Mouse (Mus musculus) small intestine, adult 2 months (tissue): ENCODE results near the gene Limch1. TPM values are rescaled to one million over a fixed set of nuclear protein-coding genes. Genes with fewer than 3 reads are reported as not detected.

Experiments used
- H3K27ac ChIP-seq: fragments of 200-500 bp; 2 replicates; pipeline ENCODE4 v1.5.1; 2012; ENCODE audit warnings: low read depth, low read length, control low read depth, inconsistent platforms; ENCODE audit not compliant: insufficient read depth
- H3K27me3 ChIP-seq: fragments of 200-500 bp; 2 replicates; pipeline ENCODE4 v1.6.1; 2012; ENCODE audit warnings: mild to moderate bottlenecking, moderate library complexity, low read length, inconsistent platforms; ENCODE audit not compliant: control insufficient read depth, insufficient read depth
- H3K36me3 ChIP-seq: fragments of 200-500 bp; 2 replicates; pipeline ENCODE4 v1.6.1; 2012; ENCODE audit warnings: mild to moderate bottlenecking, low read length, control low read depth, inconsistent platforms; ENCODE audit not compliant: control insufficient read depth, insufficient read depth
- H3K4me1 ChIP-seq: fragments of 200-500 bp; 2 replicates; pipeline ENCODE4 v1.6.1; 2012; ENCODE audit warnings: low read length, inconsistent platforms, mixed read lengths; ENCODE audit not compliant: control insufficient read depth, insufficient read depth, insufficient read length
- H3K4me3 ChIP-seq: fragments of 200-500 bp; 2 replicates; pipeline ENCODE4 v1.5.1; 2012; ENCODE audit warnings: low read depth, mild to moderate bottlenecking, control low read depth, inconsistent platforms, low read length, moderate library complexity
- CTCF ChIP-seq: fragments of 200-500 bp; IDR thresholded peaks from 2 replicates; pipeline ENCODE4 v1.5.1; 2012; ENCODE audit warnings: low read depth, mild to moderate bottlenecking, control low read depth, inconsistent platforms, low read length, moderate library complexity, mixed read lengths; ENCODE audit not compliant: insufficient replicate concordance, insufficient read length; ENCODE audit errors: extremely low read depth
- POLR2A ChIP-seq: fragments of 200-500 bp; IDR thresholded peaks from 2 replicates; pipeline ENCODE4 v1.6.1; 2012; ENCODE audit warnings: low read depth, mild to moderate bottlenecking, control low read depth, inconsistent platforms, low read length, moderate library complexity
- WGBS: fragments of 180-500 bp; shearing (Covaris S2); methylation state at CpG from one replicate; pipeline ENCODE4 v1.1.7; 2018; 5-methylcytosine and 5-hydroxymethylcytosine counted together
- polyA plus RNA-seq: library from polyadenylated mRNA; depleted of rRNA; stranded (reverse); fragments of >200 nt; gene quantifications from 2 replicates; pipeline ENCODE4 v1.2.3, GENCODE M21; 2012

The Limch1 gene
- polyA plus RNA-seq, 1 experiment, result 1.0 TPM

DNA sequence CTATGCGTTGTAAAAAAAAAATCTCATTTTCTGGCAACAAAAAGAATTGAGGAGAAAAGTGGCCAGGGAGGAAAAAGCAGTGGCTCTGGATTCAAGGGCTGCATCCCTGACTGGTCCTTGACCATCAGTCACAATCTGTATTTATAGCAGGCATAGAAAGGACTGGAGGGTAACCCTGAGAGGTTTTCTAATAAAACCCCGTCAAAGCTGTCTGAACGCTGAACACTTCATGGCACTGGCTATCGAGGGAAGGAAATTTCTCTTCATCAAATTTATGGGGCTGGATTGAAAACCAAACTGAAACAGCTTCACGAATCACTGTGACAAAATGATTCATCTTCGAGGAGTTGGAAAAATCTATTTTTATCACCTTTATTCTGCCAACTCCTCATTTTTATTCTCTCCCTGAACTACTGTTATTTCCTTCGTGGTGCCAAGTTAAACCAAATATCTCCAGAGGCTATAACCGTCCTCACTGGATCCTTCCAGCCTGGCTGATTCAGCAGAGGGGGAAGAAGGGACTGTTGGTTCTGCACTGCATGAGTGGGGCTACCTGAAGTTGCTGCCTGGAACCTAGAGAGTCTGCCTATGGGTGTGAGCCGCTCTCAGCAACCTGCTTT is 153.3 kb downstream of the Limch1 start:
- Histone ChIP-seq H3K27ac (no peak overlapping the region), H3K4me3 (no peak overlapping the region), H3K4me1 (no peaks in the 10 kb centered on the region), H3K27me3 (no peaks in the 10 kb centered on the region), H3K36me3 (no peaks in the 10 kb centered on the region)
- WGBS, result 79% methylated on average over 9 of the region's 9 CpGs
- TF ChIP-seq CTCF, result no peak
- TF ChIP-seq POLR2A, result no peak

DNA sequence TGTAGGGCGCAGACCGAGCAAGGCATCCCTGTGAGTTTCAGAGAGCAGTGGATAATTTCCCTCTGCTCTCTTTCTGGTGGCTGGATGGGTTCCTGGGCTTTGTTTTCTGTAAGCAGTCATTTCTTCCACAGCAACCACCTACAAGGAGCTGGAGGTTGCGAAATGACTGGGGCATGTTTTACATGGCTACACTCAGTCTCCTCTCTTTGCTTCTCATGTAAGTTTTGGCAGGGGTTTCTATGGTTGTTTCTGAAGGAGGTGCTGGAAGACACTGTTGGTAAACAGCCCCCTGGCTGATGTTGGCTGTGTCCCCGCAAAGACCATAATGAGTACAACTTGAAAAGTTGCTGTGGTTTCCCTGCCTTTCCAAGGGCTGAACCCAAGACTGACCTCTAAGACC is 155.5 kb downstream of the Limch1 start:
- WGBS, result 91% methylated on average over 4 of the region's 4 CpGs

GRCm38 (mm10) chr5:66904835-66905234 is 159.2 kb downstream of the Limch1 start:
- TF ChIP-seq POLR2A (no peak), CTCF (no peak)
- Histone ChIP-seq H3K4me3 (no peak overlapping the region), H3K36me3 (no peaks in the 10 kb centered on the region), H3K27ac (no peak overlapping the region), H3K27me3 (no peaks in the 10 kb centered on the region), H3K4me1 (no peaks in the 10 kb centered on the region)
- WGBS, result 70% methylated on average over 6 of the region's 6 CpGs

More for the DNA sequence above, 155.5 kb downstream of the Limch1 start:
- Histone ChIP-seq H3K4me3 (no peak overlapping the region), H3K36me3 (no peaks in the 10 kb centered on the region), H3K27me3 (no peaks in the 10 kb centered on the region), H3K27ac (no peak overlapping the region), H3K4me1 (no peaks in the 10 kb centered on the region)
- no peak for TF ChIP-seq CTCF
- no peak for TF ChIP-seq POLR2A

- Histone ChIP-seq H3K36me3 (no peaks in the 10 kb centered on the region), H3K27me3 (no peaks in the 10 kb centered on the region), H3K4me3 (no peak overlapping the region), H3K27ac (no peak overlapping the region), H3K4me1 (no peaks in the 10 kb centered on the region)
- no peak for TF ChIP-seq POLR2A
- no peak for TF ChIP-seq CTCF
- 87% methylated on average over 9 of the region's 9 CpGs for WGBS
Observed at GRCm38 (mm10) chr5:66908883-66909282, 163.3 kb downstream of the Limch1 start.

GRCm38 (mm10) chr5:66909962-66910361 is 164.3 kb downstream of the Limch1 start:
- no peak overlapping the region for H3K27ac ChIP-seq
- TF ChIP-seq POLR2A (no peak), CTCF (no peak)
- no peaks in the 10 kb centered on the region for H3K36me3 ChIP-seq
- H3K27me3 ChIP-seq, result no peaks in the 10 kb centered on the region
- H3K4me1 ChIP-seq, result no peaks in the 10 kb centered on the region
- WGBS, result 50% methylated on average over 2 of the region's 2 CpGs
- no peak overlapping the region for H3K4me3 ChIP-seq

DNA sequence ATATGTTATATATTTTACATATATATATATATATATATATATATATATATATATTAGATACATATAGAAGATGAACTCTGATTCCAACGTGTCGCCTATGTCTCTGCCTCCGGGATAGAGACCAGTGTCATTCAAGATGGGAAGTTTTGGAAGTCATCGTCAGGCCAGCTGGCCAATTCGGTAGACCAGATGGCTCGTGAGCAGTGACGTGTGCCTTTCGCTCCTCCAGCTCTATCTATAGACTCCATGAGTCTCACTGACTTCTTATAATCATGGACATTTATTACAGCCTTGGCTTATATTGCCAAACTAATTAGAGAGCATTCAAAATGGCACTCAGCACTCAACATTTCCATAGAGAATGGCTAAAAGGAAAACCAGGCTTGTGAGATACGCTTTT is 165.0 kb downstream of the Limch1 start:
- TF ChIP-seq CTCF (no peak), POLR2A (no peak)
- Histone ChIP-seq H3K4me3 (no peak overlapping the region), H3K4me1 (no peaks in the 10 kb centered on the region), H3K27me3 (no peaks in the 10 kb centered on the region), H3K36me3 (no peaks in the 10 kb centered on the region), H3K27ac (no peak overlapping the region)
- 96% methylated on average over 9 of the region's 9 CpGs for WGBS

GRCm38 (mm10) chr5:66911068-66911467 is 165.4 kb downstream of the Limch1 start:
- Histone ChIP-seq H3K36me3 (no peaks in the 10 kb centered on the region), H3K27me3 (no peaks in the 10 kb centered on the region), H3K4me1 (no peaks in the 10 kb centered on the region), H3K27ac (no peak overlapping the region), H3K4me3 (no peak overlapping the region)
- no peak for TF ChIP-seq CTCF
- TF ChIP-seq POLR2A, result no peak
- 67% methylated on average over 4 of the region's 4 CpGs for WGBS
